Mouse (Mus musculus): ENCODE measurements around the gene Fat3. TPM values are rescaled to one million over a fixed set of nuclear protein-coding genes. Genes with fewer than 3 reads are reported as not detected.

Fat3 gene
- 0.20 and 0.21 TPM in 2 replicates for polyA plus RNA-seq (2015; fragmentation: Nextera tagmentation; extraction: Ambion mirVana)

DNA sequence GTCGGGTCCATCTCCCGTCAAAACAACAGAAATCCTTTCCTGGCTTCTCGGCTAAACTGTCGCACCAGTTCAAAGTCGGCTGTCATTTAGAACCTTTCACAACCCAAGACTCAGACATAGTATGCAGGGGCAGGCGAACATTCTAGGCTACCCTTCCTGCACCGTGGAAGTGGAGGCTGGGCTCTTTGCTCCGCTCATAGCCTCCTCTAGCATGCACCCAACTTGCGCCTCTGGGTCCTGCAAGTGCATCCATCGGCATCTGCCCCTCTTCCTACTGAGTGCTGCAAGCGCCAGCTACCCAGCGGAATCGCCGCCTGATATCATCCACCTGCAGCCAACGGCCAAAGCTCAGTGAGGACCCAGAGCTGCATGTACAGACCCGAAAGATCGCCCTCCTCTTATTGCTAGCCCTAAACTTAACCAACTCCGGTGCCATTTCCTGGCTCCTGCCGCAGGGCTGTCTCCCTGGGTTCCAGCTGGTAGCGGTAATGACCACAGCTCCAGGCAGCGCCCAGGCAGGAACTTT lies at the start of gene Fat3:
Gene Fat3 (minus strand): TSS at position 100 of the 526 bp plus-strand sequence.
- Histone ChIP-seq H3K9ac (ENCODE audit: low read depth, low read length) (no peak within 1 kb of the TSS), H3K27me3 (replicated peaks; ENCODE audit: control insufficient read depth, insufficient read depth, low read length) (peaks cover 37% of the 10 kb centered on the region), H3K27ac (ENCODE audit: low read depth, low read length) (no peak within 1 kb of the TSS), H3K4me3 (ENCODE audit: low read depth, low read length) (peak within 1 kb of the TSS; percentile 38), H3K4me1 (replicated peaks; ENCODE audit: control insufficient read depth, insufficient read depth, low read length) (no peaks in the 10 kb centered on the region), H3K4me2 (replicated peaks; ENCODE audit: low read depth) (peak within 1 kb of the TSS; percentile 70), H3K9me3 (ENCODE audit: control insufficient read depth) (no peaks in the 10 kb centered on the region), H3K36me3 (ENCODE audit: control insufficient read depth, insufficient read depth) (no peaks in the 10 kb centered on the region)
- no peak for TF ChIP-seq CTCF (IDR thresholded peaks at IDR 0.05; ENCODE audit: low read depth)
- ATAC-seq, result 0 out of 2 replicates have a peak, but pooled peaks have one; percentile 13
- under 1% methylated on average over 21 of the region's 21 CpGs for WGBS

DNA sequence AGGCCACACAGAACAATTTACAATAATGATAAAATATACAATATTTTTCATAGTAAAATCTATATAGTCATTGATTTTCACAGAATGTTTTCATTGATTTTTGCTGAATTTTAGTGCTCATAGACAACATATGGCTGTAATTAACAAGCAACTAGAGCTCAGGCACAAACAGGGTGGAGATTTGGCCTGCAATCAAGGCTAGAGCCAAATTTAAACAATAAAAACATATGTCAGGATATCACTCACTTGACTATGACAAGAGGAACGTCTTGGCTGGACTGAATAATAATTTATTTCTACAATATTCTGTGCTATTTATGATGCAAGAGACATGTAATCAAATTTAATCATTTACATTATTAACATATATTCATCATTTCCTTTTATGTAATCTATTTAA lies 31.8 kb upstream of the Fat3 start:
- Histone ChIP-seq H3K9me3 (ENCODE audit: control insufficient read depth) (no peaks in the 10 kb centered on the region), H3K9ac (ENCODE audit: low read depth, low read length) (no peak overlapping the region), H3K4me2 (replicated peaks; ENCODE audit: low read depth) (no peak overlapping the region), H3K4me3 (ENCODE audit: low read depth, low read length) (no peak overlapping the region), H3K36me3 (ENCODE audit: control insufficient read depth, insufficient read depth) (no peaks in the 10 kb centered on the region), H3K27me3 (replicated peaks; ENCODE audit: control insufficient read depth, insufficient read depth, low read length) (no peaks in the 10 kb centered on the region), H3K4me1 (replicated peaks; ENCODE audit: control insufficient read depth, insufficient read depth, low read length) (no peaks in the 10 kb centered on the region), H3K27ac (ENCODE audit: low read depth, low read length) (no peak overlapping the region)
- 43% methylated on average over 1 of the region's 1 CpGs for WGBS
- no peak for TF ChIP-seq CTCF (IDR thresholded peaks at IDR 0.05; ENCODE audit: low read depth)
- ATAC-seq, result no peak

DNA sequence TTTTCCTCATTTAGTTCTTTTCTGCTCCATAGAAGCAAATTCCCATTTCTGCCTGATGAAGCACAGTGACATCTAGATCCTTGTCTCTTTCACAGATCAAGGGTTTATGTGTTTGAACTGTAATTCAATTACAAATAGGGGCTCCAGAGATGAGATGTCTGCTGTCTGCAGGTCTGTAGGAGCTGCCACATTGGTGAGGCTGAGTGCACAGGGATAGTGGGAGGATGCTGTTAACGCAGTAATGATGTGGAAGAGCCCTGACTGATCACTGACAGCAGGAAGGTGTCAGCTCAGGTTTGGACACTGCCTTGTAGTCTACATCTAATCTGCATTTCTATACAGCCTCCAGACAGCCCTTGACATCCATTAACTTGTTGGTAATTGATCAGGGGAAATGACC lies 16.5 kb upstream of the Fat3 start:
- 61% methylated on average over 1 of the region's 1 CpGs for WGBS
- Histone ChIP-seq H3K27ac (ENCODE audit: low read depth, low read length) (no peak overlapping the region), H3K4me1 (replicated peaks; ENCODE audit: control insufficient read depth, insufficient read depth, low read length) (no peaks in the 10 kb centered on the region), H3K9ac (ENCODE audit: low read depth, low read length) (no peak overlapping the region), H3K4me3 (ENCODE audit: low read depth, low read length) (no peak overlapping the region), H3K4me2 (replicated peaks; ENCODE audit: low read depth) (no peak overlapping the region), H3K27me3 (replicated peaks; ENCODE audit: control insufficient read depth, insufficient read depth, low read length) (no peaks in the 10 kb centered on the region), H3K9me3 (ENCODE audit: control insufficient read depth) (no peaks in the 10 kb centered on the region), H3K36me3 (ENCODE audit: control insufficient read depth, insufficient read depth) (no peaks in the 10 kb centered on the region)
- ATAC-seq, result no peak
- TF ChIP-seq CTCF (IDR thresholded peaks at IDR 0.05; ENCODE audit: low read depth), result no peak

DNA sequence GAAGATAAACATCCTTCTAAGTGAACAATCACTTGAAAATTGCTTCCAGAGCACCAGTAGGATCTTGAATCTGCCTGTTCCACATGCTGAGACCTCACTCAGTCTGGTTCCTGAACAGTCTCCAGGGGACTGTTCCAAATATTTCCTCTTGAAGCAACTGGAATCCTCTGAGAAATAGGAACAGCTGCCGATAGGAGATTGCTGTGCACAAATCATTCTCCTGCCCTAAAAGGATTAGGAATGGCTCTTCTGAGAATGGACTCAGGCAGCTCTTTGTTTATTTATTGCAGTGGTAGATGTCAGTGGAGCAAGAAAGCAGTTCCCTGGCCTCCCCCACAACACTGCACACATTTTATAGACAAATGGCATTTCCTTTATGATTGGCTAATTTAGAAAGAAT lies 10.9 kb upstream of the Fat3 start:
- no peaks in the 10 kb centered on the region for H3K4me1 ChIP-seq (replicated peaks; ENCODE audit: control insufficient read depth, insufficient read depth, low read length)
- no peak for ATAC-seq
- no peak overlapping the region for H3K4me2 ChIP-seq (replicated peaks; ENCODE audit: low read depth)
- no peak overlapping the region for H3K9ac ChIP-seq (ENCODE audit: low read depth, low read length)
- no peak overlapping the region for H3K27ac ChIP-seq (ENCODE audit: low read depth, low read length)
- H3K27me3 ChIP-seq (replicated peaks; ENCODE audit: control insufficient read depth, insufficient read depth, low read length), result no peaks in the 10 kb centered on the region
- no peak for TF ChIP-seq CTCF (IDR thresholded peaks at IDR 0.05; ENCODE audit: low read depth)
- no peaks in the 10 kb centered on the region for H3K9me3 ChIP-seq (ENCODE audit: control insufficient read depth)
- WGBS, result 33% methylated on average over 1 of the region's 1 CpGs
- no peaks in the 10 kb centered on the region for H3K36me3 ChIP-seq (ENCODE audit: control insufficient read depth, insufficient read depth)
- no peak overlapping the region for H3K4me3 ChIP-seq (ENCODE audit: low read depth, low read length)

DNA sequence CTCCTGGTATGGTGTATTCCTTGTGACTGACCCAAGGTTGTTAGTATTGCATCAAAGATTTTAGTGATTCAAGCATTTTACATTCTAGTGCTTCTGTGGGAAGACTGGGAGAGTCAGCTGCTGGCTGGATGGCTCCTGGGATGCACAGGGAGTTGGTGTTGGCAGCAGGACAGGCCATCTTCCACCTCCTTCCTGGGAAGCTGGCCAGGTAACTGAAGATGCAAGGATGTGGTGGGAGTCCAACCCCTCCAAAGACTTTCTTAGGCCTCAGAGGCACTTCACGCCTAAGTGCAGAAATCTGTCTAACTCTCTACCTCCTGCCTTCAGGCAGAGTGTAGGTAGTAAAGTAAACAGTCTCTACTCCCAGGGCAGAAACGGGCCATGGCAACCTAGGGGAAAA lies 2.7 kb upstream of the Fat3 start:
- Histone ChIP-seq H3K27me3 (replicated peaks; ENCODE audit: control insufficient read depth, insufficient read depth, low read length) (peaks cover 37% of the 10 kb centered on the region), H3K9me3 (ENCODE audit: control insufficient read depth) (no peaks in the 10 kb centered on the region), H3K27ac (ENCODE audit: low read depth, low read length) (no peak overlapping the region), H3K4me1 (replicated peaks; ENCODE audit: control insufficient read depth, insufficient read depth, low read length) (no peaks in the 10 kb centered on the region), H3K36me3 (ENCODE audit: control insufficient read depth, insufficient read depth) (no peaks in the 10 kb centered on the region), H3K4me3 (ENCODE audit: low read depth, low read length) (no peak overlapping the region), H3K4me2 (replicated peaks; ENCODE audit: low read depth) (no peak overlapping the region), H3K9ac (ENCODE audit: low read depth, low read length) (no peak overlapping the region)
- TF ChIP-seq CTCF (IDR thresholded peaks at IDR 0.05; ENCODE audit: low read depth), result no peak
- WGBS, result 65% methylated on average over 2 of the region's 2 CpGs
- ATAC-seq, result no peak

DNA sequence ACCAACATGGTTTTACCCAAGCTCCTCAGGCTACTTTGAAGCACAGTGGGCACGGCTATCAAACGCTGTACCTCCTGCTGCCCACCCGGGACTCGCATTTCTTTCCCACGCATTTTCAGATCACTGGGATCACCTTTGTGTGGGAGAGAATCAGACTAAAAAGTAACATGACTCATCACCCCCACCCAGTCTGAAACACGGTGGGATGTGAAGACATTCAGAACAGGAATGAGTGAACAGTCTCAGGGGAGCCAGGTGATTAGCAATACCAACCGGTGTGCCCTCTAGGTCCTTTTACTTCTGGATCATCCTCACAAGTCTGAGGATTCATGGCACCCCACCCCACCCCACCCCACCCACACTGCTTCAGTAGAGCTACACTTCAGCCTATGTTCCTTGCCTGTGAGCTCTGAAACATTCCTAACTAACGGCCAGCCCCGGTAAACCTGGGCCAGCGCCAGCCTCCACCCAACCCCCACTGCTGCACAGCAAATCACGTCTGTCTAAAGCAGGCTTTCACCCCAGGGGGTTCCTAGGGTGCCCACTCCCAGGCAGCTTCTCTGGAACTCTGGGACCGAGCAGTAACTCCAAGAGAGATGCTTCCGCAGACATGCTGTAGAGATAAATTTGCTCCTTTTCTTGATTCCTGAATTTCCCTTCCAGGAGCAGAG lies 1.7 kb upstream of the Fat3 start:
- no peaks in the 10 kb centered on the region for H3K36me3 ChIP-seq (ENCODE audit: control insufficient read depth, insufficient read depth)
- no peak overlapping the region for H3K27ac ChIP-seq (ENCODE audit: low read depth, low read length)
- no peaks in the 10 kb centered on the region for H3K4me1 ChIP-seq (replicated peaks; ENCODE audit: control insufficient read depth, insufficient read depth, low read length)
- no peak overlapping the region for H3K9ac ChIP-seq (ENCODE audit: low read depth, low read length)
- no peak for ATAC-seq
- peak overlapping the region; percentile 70 for H3K4me2 ChIP-seq (replicated peaks; ENCODE audit: low read depth)
- H3K9me3 ChIP-seq (ENCODE audit: control insufficient read depth), result no peaks in the 10 kb centered on the region
- peaks cover 37% of the 10 kb centered on the region for H3K27me3 ChIP-seq (replicated peaks; ENCODE audit: control insufficient read depth, insufficient read depth, low read length)
- TF ChIP-seq CTCF (IDR thresholded peaks at IDR 0.05; ENCODE audit: low read depth), result no peak
- WGBS, result 22% methylated on average over 13 of the region's 13 CpGs
- H3K4me3 ChIP-seq (ENCODE audit: low read depth, low read length), result peak overlapping the region; percentile 38; the same call in 1 of the 2 replicates
